Mouse (Mus musculus) neural tube, embryonic 15.5 days (tissue): ENCODE measurements around the gene Frs3. TPM values are rescaled to one million over a fixed set of nuclear protein-coding genes. Genes with fewer than 3 reads are reported as not detected.
A peak's percentile ranks its signal among the peaks of the same experiment; 100 is the strongest.

Experiments used
- ATAC-seq: fragments of 200-750 bp; cut with Nextera tagmentation; 2 replicates; pipeline ENCODE4 v1.8.0; 2017; ENCODE audit warnings: mild to moderate bottlenecking, moderate TSS enrichment, moderate library complexity; ENCODE audit not compliant: low FRiP score
- H3K27ac ChIP-seq: fragments of 300-500 bp; sonication (generic); replicated peaks from 2 replicates; pipeline ENCODE4 v1.5.1; 2015; ENCODE audit warnings: mild to moderate bottlenecking, inconsistent platforms
- H3K27me3 ChIP-seq: fragments of 300-500 bp; sonication (generic); replicated peaks from 2 replicates; pipeline ENCODE4 v1.6.1; 2015; ENCODE audit warnings: inconsistent platforms
- H3K36me3 ChIP-seq: fragments of 300-500 bp; sonication (generic); 2 replicates; pipeline ENCODE4 v1.6.1; 2015; ENCODE audit warnings: inconsistent platforms
- H3K4me1 ChIP-seq: fragments of 300-500 bp; sonication (generic); 2 replicates; pipeline ENCODE4 v1.6.1; 2015; ENCODE audit warnings: inconsistent platforms
- H3K4me2 ChIP-seq: fragments of 300-500 bp; sonication (generic); 2 replicates; pipeline ENCODE4 v1.6.1; 2015; ENCODE audit warnings: inconsistent platforms, mild to moderate bottlenecking, moderate library complexity
- H3K4me3 ChIP-seq: fragments of 300-500 bp; sonication (generic); replicated peaks from 2 replicates; pipeline ENCODE4 v1.5.1; 2015; ENCODE audit warnings: mild to moderate bottlenecking, inconsistent platforms
- H3K9ac ChIP-seq: fragments of 300-500 bp; sonication (generic); replicated peaks from 2 replicates; pipeline ENCODE4 v1.6.1; 2015; ENCODE audit warnings: mild to moderate bottlenecking, inconsistent platforms
- H3K9me3 ChIP-seq: fragments of 300-500 bp; sonication (generic); replicated peaks from 2 replicates; pipeline ENCODE4 v1.6.1; 2016; ENCODE audit warnings: inconsistent platforms
- WGBS: fragments of 180-500 bp; shearing (Covaris S2); methylation state at CpG from one replicate; pipeline ENCODE4 v1.1.7; 2015; ENCODE audit warnings: mixed read lengths; 5-methylcytosine and 5-hydroxymethylcytosine counted together
- polyA plus RNA-seq: library from polyadenylated mRNA; unstranded; fragments of >200 nt; fragmentation: Nextera tagmentation; extraction: Ambion mirVana; gene quantifications from 2 replicates; pipeline ENCODE4 v1.2.1, GENCODE M21; 2015

Gene Frs3
- polyA plus RNA-seq, 1 experiment from 2014 or later = 60.6 TPM

- ATAC-seq = peak; percentile 71
- H3K27ac ChIP-seq = peak overlapping the region; percentile 54
- WGBS = 1% methylated on average over 45 of the region's 60 CpGs
- H3K27me3 ChIP-seq = peaks cover 22% of the 10 kb centered on the region
- no peaks in the 10 kb centered on the region for H3K9me3 ChIP-seq
- peak overlapping the region; percentile 53 for H3K9ac ChIP-seq
- peak overlapping the region; percentile 65 for H3K4me3 ChIP-seq
- H3K36me3 ChIP-seq = no peaks in the 10 kb centered on the region
- H3K4me1 ChIP-seq = peaks cover 26% of the 10 kb centered on the region
- peak overlapping the region; percentile 96 for H3K4me2 ChIP-seq
Observed at GRCm38 (mm10) chr17:47737271-47738065, 48.6 kb downstream of the Frs3 start.

- Histone ChIP-seq H3K9ac (peak overlapping the region; percentile 48; the same call in 1 of the 2 replicates), H3K4me3 (peak overlapping the region; percentile 65), H3K9me3 (no peaks in the 10 kb centered on the region), H3K4me1 (peaks cover 26% of the 10 kb centered on the region), H3K4me2 (peak overlapping the region; percentile 96), H3K27me3 (peaks cover 22% of the 10 kb centered on the region), H3K36me3 (no peaks in the 10 kb centered on the region), H3K27ac (peak overlapping the region; percentile 39)
- WGBS = under 1% methylated on average over 47 of the region's 61 CpGs
- peak; percentile 21 for ATAC-seq
Observed at GRCm38 (mm10) chr17:47738066-47738878, 49.4 kb downstream of the Frs3 start.

- peaks cover 22% of the 10 kb centered on the region for H3K27me3 ChIP-seq
- H3K4me2 ChIP-seq = peak overlapping the region; percentile 96
- H3K9me3 ChIP-seq = no peaks in the 10 kb centered on the region
- peaks cover 26% of the 10 kb centered on the region for H3K4me1 ChIP-seq
- H3K9ac ChIP-seq = 0 out of 2 replicates have a peak overlapping the region, but pooled peaks have one; percentile 17
- no peaks in the 10 kb centered on the region for H3K36me3 ChIP-seq
- ATAC-seq = no peak
- peak overlapping the region; percentile 65 for H3K4me3 ChIP-seq
- peak overlapping the region; percentile 29; the same call in 1 of the 2 replicates for H3K27ac ChIP-seq
- WGBS = 5% methylated on average over 20 of the region's 20 CpGs
Observed at GRCm38 (mm10) chr17:47738879-47739798, 50.3 kb downstream of the Frs3 start.

GRCm38 (mm10) chr17:47740186-47740585 lies 51.4 kb downstream of the Frs3 start:
- Histone ChIP-seq H3K4me2 (no peak overlapping the region), H3K9me3 (no peaks in the 10 kb centered on the region), H3K27me3 (peaks cover 22% of the 10 kb centered on the region), H3K27ac (no peak overlapping the region), H3K4me3 (no peak overlapping the region), H3K9ac (no peak overlapping the region), H3K4me1 (peaks cover 26% of the 10 kb centered on the region), H3K36me3 (no peaks in the 10 kb centered on the region)
- 48% methylated on average over 2 of the region's 2 CpGs for WGBS
- ATAC-seq = no peak

- 50% methylated on average over 16 of the region's 16 CpGs for WGBS
- Histone ChIP-seq H3K9me3 (no peaks in the 10 kb centered on the region), H3K4me1 (peaks cover 14% of the 10 kb centered on the region), H3K27me3 (peaks cover 13% of the 10 kb centered on the region), H3K36me3 (no peaks in the 10 kb centered on the region), H3K27ac (no peak overlapping the region), H3K4me2 (no peak overlapping the region), H3K4me3 (no peak overlapping the region), H3K9ac (no peak overlapping the region)
- ATAC-seq = no peak
Observed at GRCm38 (mm10) chr17:47742991-47743734, 54.3 kb downstream of the Frs3 start.

GRCm38 (mm10) chr17:47744086-47744485 lies 55.3 kb downstream of the Frs3 start:
- Histone ChIP-seq H3K36me3 (no peaks in the 10 kb centered on the region), H3K4me1 (peaks cover 5% of the 10 kb centered on the region), H3K27ac (no peak overlapping the region), H3K4me3 (no peak overlapping the region), H3K4me2 (no peak overlapping the region), H3K9ac (no peak overlapping the region), H3K27me3 (peaks cover 5% of the 10 kb centered on the region; the same call in 1 of the 2 replicates), H3K9me3 (no peaks in the 10 kb centered on the region)
- WGBS = 94% methylated on average over 14 of the region's 14 CpGs
- no peak for ATAC-seq

GRCm38 (mm10) chr17:47744746-47745368 lies 56.0 kb downstream of the Frs3 start:
- H3K9me3 ChIP-seq = no peaks in the 10 kb centered on the region

GRCm38 (mm10) chr17:47748791-47749553 lies 60.1 kb downstream of the Frs3 start:
- no peak overlapping the region for H3K27ac ChIP-seq

More at GRCm38 (mm10) chr17:47744746-47745368, 56.0 kb downstream of the Frs3 start:
- ATAC-seq = no peak
- no peak overlapping the region for H3K27ac ChIP-seq
- H3K36me3 ChIP-seq = no peaks in the 10 kb centered on the region
- H3K4me2 ChIP-seq = no peak overlapping the region
- WGBS = 86% methylated on average over 10 of the region's 10 CpGs
- H3K27me3 ChIP-seq = 0 out of 2 replicates have a peak, but pooled peaks cover 3% of the 10 kb centered on the region
- H3K4me3 ChIP-seq = no peak overlapping the region
- no peak overlapping the region for H3K9ac ChIP-seq
- H3K4me1 ChIP-seq = no peaks in the 10 kb centered on the region

GRCm38 (mm10) chr17:47749626-47750025 lies 60.8 kb downstream of the Frs3 start:
- Histone ChIP-seq H3K4me3 (no peak overlapping the region), H3K4me2 (no peak overlapping the region), H3K36me3 (no peaks in the 10 kb centered on the region), H3K9ac (no peak overlapping the region), H3K4me1 (no peaks in the 10 kb centered on the region), H3K27me3 (no peaks in the 10 kb centered on the region), H3K9me3 (no peaks in the 10 kb centered on the region), H3K27ac (no peak overlapping the region)
- 85% methylated on average over 3 of the region's 3 CpGs for WGBS
- ATAC-seq = no peak

More at GRCm38 (mm10) chr17:47748791-47749553, 60.1 kb downstream of the Frs3 start:
- no peak overlapping the region for H3K4me2 ChIP-seq
- 76% methylated on average over 14 of the region's 14 CpGs for WGBS
- no peaks in the 10 kb centered on the region for H3K4me1 ChIP-seq
- H3K4me3 ChIP-seq = no peak overlapping the region
- no peaks in the 10 kb centered on the region for H3K9me3 ChIP-seq
- H3K9ac ChIP-seq = no peak overlapping the region
- no peak for ATAC-seq
- no peaks in the 10 kb centered on the region for H3K36me3 ChIP-seq
- no peaks in the 10 kb centered on the region for H3K27me3 ChIP-seq

- Histone ChIP-seq H3K27ac (no peak overlapping the region), H3K4me2 (no peak overlapping the region), H3K4me3 (no peak overlapping the region), H3K9me3 (no peaks in the 10 kb centered on the region), H3K9ac (no peak overlapping the region), H3K36me3 (no peaks in the 10 kb centered on the region), H3K27me3 (no peaks in the 10 kb centered on the region), H3K4me1 (no peaks in the 10 kb centered on the region)
- WGBS = 46% methylated on average over 6 of the region's 6 CpGs
- no peak for ATAC-seq
Observed at GRCm38 (mm10) chr17:47750101-47750500, 61.3 kb downstream of the Frs3 start.
